Mouse (Mus musculus) liver, postnatal 0 days (tissue): ENCODE data around the gene Rtkn. TPM values are rescaled to one million over a fixed set of nuclear protein-coding genes. Genes with fewer than 3 reads are reported as not detected.
A peak's percentile ranks its signal among the peaks of the same experiment; 100 is the strongest.

Source experiments
- ATAC-seq: fragments of 200-750 bp; cut with Nextera tagmentation; 2 replicates; pipeline ENCODE4 v1.8.0; 2017; ENCODE audit warnings: mild to moderate bottlenecking, moderate library complexity
- DNase-seq: peaks from one replicate; pipeline ENCODE4 v3.0.0-alpha.2; 2016
- H3K27ac ChIP-seq: fragments of 300-500 bp; sonication (generic); 2 replicates; pipeline ENCODE4 v1.5.1; 2014; ENCODE audit warnings: antibody characterized with exemption, moderate library complexity, mild to moderate bottlenecking, low read depth
- H3K27me3 ChIP-seq: fragments of 300-500 bp; sonication (generic); 2 replicates; pipeline ENCODE4 v1.6.1; 2014; ENCODE audit warnings: low read length, control low read depth, mixed read lengths; ENCODE audit not compliant: insufficient read depth
- H3K36me3 ChIP-seq: fragments of 300-500 bp; sonication (generic); replicated peaks from 2 replicates; pipeline ENCODE4 v1.6.1; 2014; ENCODE audit warnings: mild to moderate bottlenecking, control low read depth, low read length, moderate library complexity, mixed read lengths; ENCODE audit not compliant: insufficient read depth
- H3K4me1 ChIP-seq: fragments of 300-500 bp; sonication (generic); 2 replicates; pipeline ENCODE4 v1.6.1; 2014; ENCODE audit warnings: antibody characterized with exemption, mild to moderate bottlenecking, control low read depth; ENCODE audit not compliant: insufficient read depth
- H3K4me2 ChIP-seq: fragments of 300-500 bp; sonication (generic); 2 replicates; pipeline ENCODE4 v1.6.1; 2014; ENCODE audit warnings: low read depth, mild to moderate bottlenecking, low read length, moderate library complexity, mixed read lengths
- H3K4me3 ChIP-seq: fragments of 300-500 bp; sonication (generic); 2 replicates; pipeline ENCODE4 v1.5.1; 2014; ENCODE audit warnings: low read depth, low read length
- H3K9ac ChIP-seq: fragments of 300-500 bp; sonication (generic); replicated peaks from 2 replicates; pipeline ENCODE4 v1.6.1; 2014; ENCODE audit warnings: mild to moderate bottlenecking, moderate library complexity
- H3K9me3 ChIP-seq: fragments of 300-500 bp; sonication (generic); 2 replicates; pipeline ENCODE4 v1.6.1; 2016; ENCODE audit warnings: mild to moderate bottlenecking, control low read depth, low read length, mixed read lengths
- CTCF ChIP-seq: sonication (generic); IDR thresholded peaks from 2 replicates; pipeline ENCODE4 v1.5.1; 2016; ENCODE audit warnings: antibody characterized with exemption, low read depth
- EP300 ChIP-seq: IDR thresholded peaks from 2 replicates; pipeline ENCODE4 v1.6.1; 2016; ENCODE audit warnings: antibody characterized with exemption, low read depth, mild to moderate bottlenecking
- WGBS: fragments of 180-500 bp; shearing (Covaris S2); extraction: QIAGEN DNeasy Blood & Tissue Kit; methylation state at CpG from one replicate; pipeline ENCODE4 v1.1.7; 2014; ENCODE audit not compliant: insufficient replicate concordance; 5-methylcytosine and 5-hydroxymethylcytosine counted together
- polyA plus RNA-seq: library from polyadenylated mRNA; unstranded; fragments of >200 nt; fragmentation: Nextera tagmentation; extraction: Ambion mirVana; gene quantifications from 2 replicates; pipeline ENCODE4 v1.2.1, GENCODE M21; 2015

The Rtkn gene
- polyA plus RNA-seq, 1 experiment from 2014 or later, result 7.1 TPM

DNA sequence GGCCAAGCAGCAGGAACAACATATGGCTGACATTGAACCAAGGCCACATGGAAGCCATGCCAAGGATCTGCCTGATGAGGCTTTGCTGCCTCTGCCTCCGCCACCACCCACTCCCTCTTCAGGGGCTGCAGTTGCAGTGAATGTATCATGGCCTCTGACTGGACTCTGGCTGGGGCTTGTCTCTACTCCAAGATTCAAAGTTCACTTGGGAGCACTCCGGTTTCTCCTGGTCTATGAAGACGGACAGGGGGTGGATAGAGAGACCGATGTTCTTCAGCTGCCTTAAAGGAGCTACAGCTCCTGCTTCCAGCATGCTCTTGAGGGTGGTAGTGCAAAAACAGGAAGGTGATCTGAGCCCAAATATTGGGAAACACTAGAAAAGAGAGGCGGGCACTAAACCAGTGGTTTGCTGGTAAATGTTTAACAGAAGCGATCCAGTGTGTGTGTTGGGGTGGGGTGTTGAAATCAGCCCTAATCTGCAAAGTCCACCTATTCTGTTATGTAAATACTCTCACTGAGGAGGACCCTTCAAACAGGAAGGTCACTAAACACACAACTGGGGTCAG, 3.7 kb upstream of the Rtkn start:
- peak overlapping the region; percentile 88 for H3K27ac ChIP-seq
- peak overlapping the region; percentile 3 for H3K9ac ChIP-seq
- no peaks in the 10 kb centered on the region for H3K9me3 ChIP-seq
- H3K36me3 ChIP-seq, result no peaks in the 10 kb centered on the region
- ATAC-seq (peak; percentile 90), DNase-seq (peak; percentile 49)
- H3K27me3 ChIP-seq, result no peaks in the 10 kb centered on the region
- TF ChIP-seq EP300 (peak; percentile 46; the same call in 1 of the 2 replicates), CTCF (no peak)
- H3K4me1 ChIP-seq, result peaks cover 26% of the 10 kb centered on the region
- H3K4me3 ChIP-seq, result no peak overlapping the region
- peak overlapping the region; percentile 30; the same call in 1 of the 2 replicates for H3K4me2 ChIP-seq
- WGBS, result 36% methylated on average over 6 of the region's 6 CpGs

DNA sequence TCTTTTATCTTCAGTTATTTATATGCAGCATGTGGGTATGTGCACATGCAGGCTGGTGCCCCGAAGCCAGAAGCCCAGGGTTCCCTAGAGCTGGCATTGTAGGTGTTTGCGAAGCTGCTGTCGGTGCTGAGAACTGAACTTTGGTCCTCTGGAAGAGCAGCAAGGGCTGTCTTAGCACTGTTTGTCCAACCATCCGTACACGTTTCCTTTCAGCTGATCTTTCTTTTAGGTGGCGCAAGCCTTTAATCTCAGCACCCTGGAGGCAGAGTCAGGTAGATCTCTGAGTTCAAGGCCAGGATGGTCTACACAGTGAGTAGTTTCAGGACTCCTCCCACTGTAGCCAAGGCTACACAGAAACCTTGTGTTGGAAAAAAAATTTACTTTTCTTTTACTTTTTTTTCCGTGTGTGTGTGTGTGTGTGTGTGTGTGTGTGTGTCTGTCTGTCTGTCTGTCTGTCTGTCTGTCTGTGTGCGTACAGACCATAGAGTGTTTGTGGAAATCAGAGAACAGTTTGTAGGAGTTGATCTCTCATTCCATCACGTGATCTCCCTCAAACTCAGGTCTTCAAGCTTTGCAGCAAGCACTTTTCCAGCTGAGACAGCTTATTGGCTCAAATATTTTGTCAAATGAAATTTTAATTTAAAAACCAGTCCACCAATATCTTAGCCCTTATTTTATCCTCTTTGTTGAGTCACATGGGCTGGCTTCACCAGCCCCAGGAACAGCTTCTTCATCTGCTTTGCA, 2.9 kb upstream of the Rtkn start:
- Histone ChIP-seq H3K4me1 (peaks cover 28% of the 10 kb centered on the region), H3K36me3 (no peaks in the 10 kb centered on the region), H3K27ac (peak overlapping the region; percentile 88), H3K4me3 (no peak overlapping the region), H3K9ac (no peak overlapping the region), H3K9me3 (no peaks in the 10 kb centered on the region), H3K27me3 (no peaks in the 10 kb centered on the region), H3K4me2 (peak overlapping the region; percentile 30; the same call in 1 of the 2 replicates)
- ATAC-seq (peak; percentile 48), DNase-seq (peak; percentile 11)
- 51% methylated on average over 9 of the region's 9 CpGs for WGBS
- TF ChIP-seq CTCF (no peak), EP300 (no peak)

DNA sequence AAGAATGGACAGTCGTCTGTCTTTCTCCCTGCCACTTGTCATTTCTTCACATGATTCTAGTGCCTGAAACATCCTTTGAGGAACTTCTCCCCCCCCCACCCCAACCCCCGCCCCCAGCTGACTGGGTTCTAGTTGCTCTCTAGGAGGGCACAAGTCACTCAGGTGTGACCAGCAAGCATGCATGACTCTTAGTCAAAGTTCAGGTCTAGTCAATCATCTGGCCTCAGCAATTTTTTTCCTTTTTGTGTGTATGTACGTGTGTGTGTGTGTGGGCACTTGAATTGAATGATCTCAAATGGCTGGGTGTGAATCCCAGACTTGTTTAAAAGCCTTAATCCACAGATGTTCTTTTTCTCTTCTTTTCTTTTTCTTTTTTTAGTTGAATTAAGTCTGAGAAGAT, 1.0 kb upstream of the Rtkn start:
- Histone ChIP-seq H3K36me3 (no peaks in the 10 kb centered on the region), H3K4me2 (no peak overlapping the region), H3K27ac (no peak overlapping the region), H3K9me3 (no peaks in the 10 kb centered on the region), H3K4me1 (peaks cover 44% of the 10 kb centered on the region), H3K27me3 (no peaks in the 10 kb centered on the region), H3K4me3 (no peak overlapping the region), H3K9ac (no peak overlapping the region)
- WGBS, result 55% methylated on average over 3 of the region's 3 CpGs
- TF ChIP-seq EP300, result no peak
- ATAC-seq (no peak), DNase-seq (peak; percentile 10)

DNA sequence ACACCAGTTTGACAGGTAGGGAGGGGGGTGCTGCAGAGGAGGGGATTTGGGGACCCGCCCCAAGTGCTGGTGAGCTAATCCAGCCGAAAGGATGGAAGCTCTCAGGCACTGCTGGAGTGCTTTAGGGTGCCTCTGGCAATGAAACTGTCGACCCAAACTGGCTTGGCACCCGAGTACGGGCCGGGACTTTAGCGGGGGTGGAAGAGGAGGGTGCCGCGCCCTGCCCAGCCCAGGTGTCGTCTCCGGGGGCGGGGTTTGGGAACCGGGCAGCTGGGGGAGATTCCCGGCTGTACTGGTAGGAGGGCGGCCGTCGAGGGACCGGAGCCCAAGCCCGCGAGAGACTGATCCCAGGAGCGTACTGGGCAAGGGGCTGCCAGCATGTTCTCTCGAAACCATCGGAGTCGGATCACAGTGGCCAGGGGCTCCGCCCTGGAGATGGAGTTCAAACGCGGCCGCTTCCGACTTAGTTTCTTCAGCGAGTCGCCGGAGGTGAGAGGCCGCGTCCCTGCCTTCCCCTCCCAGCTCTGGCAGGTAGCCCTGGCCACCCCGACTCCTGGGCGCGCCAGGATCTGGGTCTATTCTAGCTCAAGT, 403 bp downstream of the Rtkn start:
- no peaks in the 10 kb centered on the region for H3K9me3 ChIP-seq
- H3K36me3 ChIP-seq, result no peaks in the 10 kb centered on the region
- peak overlapping the region; percentile 86; the same call in 1 of the 2 replicates for H3K27ac ChIP-seq
- peak overlapping the region; percentile 75 for H3K9ac ChIP-seq
- no peaks in the 10 kb centered on the region for H3K27me3 ChIP-seq
- WGBS, result 19% methylated on average over 34 of the region's 37 CpGs
- DNase-seq, result peak; percentile 52
- H3K4me2 ChIP-seq, result peak overlapping the region; percentile 87
- peak overlapping the region; percentile 56 for H3K4me3 ChIP-seq
- peaks cover 42% of the 10 kb centered on the region for H3K4me1 ChIP-seq
- TF ChIP-seq CTCF (no peak), EP300 (no peak)
- ATAC-seq, result no peak

DNA sequence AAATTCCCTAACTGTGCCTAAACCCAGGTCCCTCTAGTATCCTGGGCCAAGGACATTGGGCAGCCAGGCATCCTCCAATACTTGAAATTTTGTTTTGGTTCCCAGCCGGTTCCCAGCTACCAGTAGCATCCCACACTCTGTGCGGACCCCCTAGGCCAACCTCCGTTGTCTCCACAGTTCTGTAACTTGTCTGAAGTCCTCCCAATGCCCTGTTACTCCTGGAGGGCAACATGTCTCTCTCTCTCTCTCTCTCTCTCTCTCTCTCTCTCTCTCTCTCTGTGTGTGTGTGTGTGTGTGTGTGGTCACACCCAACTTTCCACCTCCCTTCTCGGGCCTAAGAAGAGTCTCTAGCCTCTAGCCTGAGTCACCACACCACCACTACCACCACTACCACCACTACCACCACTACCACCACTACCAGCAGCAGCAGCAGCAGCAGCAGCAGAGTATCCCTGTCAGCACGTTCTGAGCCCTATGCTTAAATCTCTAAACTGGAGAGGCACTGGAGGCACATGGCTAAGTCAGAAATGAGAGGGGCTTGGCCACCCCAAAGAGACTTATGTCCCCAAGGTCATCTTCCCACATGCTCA, 1.1 kb downstream of the Rtkn start:
- ATAC-seq, result no peak
- WGBS, result 29% methylated on average over 5 of the region's 5 CpGs
- H3K4me1 ChIP-seq, result peaks cover 40% of the 10 kb centered on the region
- H3K27ac ChIP-seq, result peak overlapping the region; percentile 86
- TF ChIP-seq CTCF (no peak), EP300 (no peak)
- peak overlapping the region; percentile 75 for H3K9ac ChIP-seq
- DNase-seq, result no peak
- no peaks in the 10 kb centered on the region for H3K9me3 ChIP-seq
- H3K4me2 ChIP-seq, result peak overlapping the region; percentile 87
- peak overlapping the region; percentile 56 for H3K4me3 ChIP-seq
- no peaks in the 10 kb centered on the region for H3K27me3 ChIP-seq
- no peaks in the 10 kb centered on the region for H3K36me3 ChIP-seq
